Mouse (Mus musculus) lung, embryonic 14.5 days (tissue): ENCODE measurements around the gene Tvp23b. TPM values are rescaled to one million over a fixed set of nuclear protein-coding genes. Genes with fewer than 3 reads are reported as not detected.

ENCODE experiments used
- ATAC-seq: fragments of 200-750 bp; cut with Nextera tagmentation; 2 replicates; pipeline ENCODE4 v1.8.0; 2017; ENCODE audit warnings: mild to moderate bottlenecking, moderate TSS enrichment, moderate library complexity; ENCODE audit not compliant: insufficient read depth
- DNase-seq: peaks from one replicate; pipeline ENCODE4 v3.0.0-alpha.2; 2015
- H3K27ac ChIP-seq: fragments of 300-500 bp; sonication (generic); 2 replicates; pipeline ENCODE4 v1.5.1; 2014; ENCODE audit warnings: low read depth, mild to moderate bottlenecking, moderate library complexity
- H3K27me3 ChIP-seq: fragments of 300-500 bp; sonication (generic); 2 replicates; pipeline ENCODE4 v1.6.1; 2014; ENCODE audit warnings: low read length, control low read depth; ENCODE audit not compliant: insufficient read depth
- H3K36me3 ChIP-seq: fragments of 300-500 bp; sonication (generic); 2 replicates; pipeline ENCODE4 v1.6.1; 2014; ENCODE audit warnings: control low read depth; ENCODE audit not compliant: insufficient read depth
- H3K4me1 ChIP-seq: fragments of 300-500 bp; sonication (generic); 2 replicates; pipeline ENCODE4 v1.6.1; 2014; ENCODE audit warnings: antibody characterized with exemption, control low read depth; ENCODE audit not compliant: insufficient read depth
- H3K4me2 ChIP-seq: fragments of 300-500 bp; sonication (generic); 2 replicates; pipeline ENCODE4 v1.6.1; 2014; ENCODE audit warnings: mild to moderate bottlenecking
- H3K4me3 ChIP-seq: fragments of 300-500 bp; sonication (generic); 2 replicates; pipeline ENCODE4 v1.5.1; 2014; ENCODE audit warnings: low read depth, low read length
- H3K9ac ChIP-seq: fragments of 300-500 bp; sonication (generic); 2 replicates; pipeline ENCODE4 v1.6.1; 2014
- H3K9me3 ChIP-seq: fragments of 300-500 bp; sonication (generic); 2 replicates; pipeline ENCODE4 v1.6.1; 2016; ENCODE audit warnings: low read depth, low read length, control low read depth
- CTCF ChIP-seq: IDR thresholded peaks from 2 replicates; pipeline ENCODE4 v1.5.1; 2016; ENCODE audit warnings: antibody characterized with exemption, low read depth
- WGBS: fragments of 180-500 bp; shearing (Covaris S2); extraction: QIAGEN DNeasy Blood & Tissue Kit; methylation state at CpG from one replicate; pipeline ENCODE4 v1.1.7; 2014; 5-methylcytosine and 5-hydroxymethylcytosine counted together
- polyA plus RNA-seq: library from polyadenylated mRNA; unstranded; fragments of >200 nt; fragmentation: Nextera tagmentation; extraction: Ambion mirVana; gene quantifications from 2 replicates; pipeline ENCODE4 v1.2.1, GENCODE M21; 2014

Gene Tvp23b
- polyA plus RNA-seq, result 55.3 and 57.7 TPM in 2 replicates

DNA sequence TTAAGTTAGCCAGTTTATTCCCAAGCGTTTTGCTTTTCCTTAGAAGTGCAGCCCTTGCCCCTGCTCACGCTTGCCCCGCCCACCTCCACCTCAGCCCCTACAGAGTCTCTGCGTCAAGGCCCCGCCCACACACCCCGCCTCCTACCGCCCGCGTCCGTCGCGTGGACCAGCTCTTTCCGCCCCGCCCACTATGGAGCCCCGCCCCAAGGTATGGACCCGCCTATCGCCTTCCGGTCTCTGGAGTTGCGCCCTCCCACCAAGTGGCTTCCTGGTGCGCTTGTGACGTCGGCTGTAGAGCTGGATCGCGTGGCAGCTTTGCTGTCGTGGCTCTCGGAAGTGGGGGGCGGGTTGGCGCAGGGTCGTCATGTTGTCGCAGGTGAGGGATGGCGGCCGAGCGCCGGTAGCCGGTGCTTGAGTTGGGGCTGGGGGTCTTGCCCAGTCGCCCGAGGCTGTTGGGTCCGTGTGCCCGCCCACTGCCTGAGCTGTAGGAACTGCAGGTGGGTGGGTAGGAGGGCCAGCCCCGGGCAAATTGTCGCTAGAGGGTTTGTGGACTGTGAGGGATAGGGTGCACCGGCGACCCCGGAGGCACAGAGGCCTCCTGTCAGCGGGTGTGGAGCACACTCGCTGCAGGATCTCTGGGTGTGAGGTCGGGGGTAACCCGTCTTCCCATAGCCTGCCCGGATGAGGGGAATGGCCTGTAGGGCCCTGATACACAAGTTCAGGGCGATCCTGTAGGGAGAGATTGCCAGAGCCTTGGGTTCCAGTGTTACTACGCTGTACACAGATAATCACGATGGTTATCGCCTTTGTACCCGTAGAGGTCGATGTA, at the start of gene Tvp23b:
Tvp23b (plus strand) TSS at position 236 of the 829 bp plus-strand sequence.
- H3K27me3 ChIP-seq, result no peaks in the 10 kb centered on the region
- peak within 1 kb of the TSS; percentile 62 for H3K4me3 ChIP-seq
- WGBS, result under 1% methylated on average over 55 of the region's 55 CpGs
- peak within 1 kb of the TSS; percentile 89 for H3K9ac ChIP-seq
- peak; percentile 99 for DNase-seq
- H3K36me3 ChIP-seq, result peaks cover 16% of the 10 kb centered on the region; the same call in 1 of the 2 replicates
- peak; percentile 17; the same call in 1 of the 2 replicates for TF ChIP-seq CTCF
- no peaks in the 10 kb centered on the region for H3K9me3 ChIP-seq
- peak within 1 kb of the TSS; percentile 79 for H3K4me2 ChIP-seq
- H3K4me1 ChIP-seq, result peaks cover 4% of the 10 kb centered on the region; the same call in 1 of the 2 replicates
- H3K27ac ChIP-seq, result peak within 1 kb of the TSS; percentile 81
- ATAC-seq, result peak; percentile 96

DNA sequence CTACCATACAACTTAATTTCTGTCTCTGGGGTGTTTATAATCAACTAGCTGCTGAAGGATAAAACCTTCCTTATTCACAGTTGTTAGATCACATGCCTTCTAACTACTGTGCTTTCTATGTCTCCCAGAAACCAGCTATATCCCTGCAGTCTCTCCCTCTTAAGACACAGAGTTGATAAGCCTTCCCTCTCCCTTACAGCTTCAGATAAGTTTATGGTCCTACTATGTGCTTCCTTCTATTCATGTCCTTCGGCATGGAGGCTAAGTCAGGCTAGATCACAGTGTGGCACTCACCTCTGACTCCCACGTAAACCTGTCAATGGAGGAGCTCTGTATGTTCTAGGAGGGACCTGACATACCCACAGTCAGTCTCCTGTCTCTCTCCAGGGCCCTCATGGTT, 48.9 kb upstream of the Tvp23b start:
- WGBS, result 76% methylated on average over 2 of the region's 2 CpGs
- DNase-seq (no peak), ATAC-seq (no peak)
- Histone ChIP-seq H3K36me3 (peaks cover 7% of the 10 kb centered on the region; the same call in 1 of the 2 replicates), H3K4me3 (no peak overlapping the region), H3K9ac (no peak overlapping the region), H3K9me3 (no peaks in the 10 kb centered on the region), H3K27me3 (no peaks in the 10 kb centered on the region), H3K4me2 (no peak overlapping the region), H3K27ac (no peak overlapping the region), H3K4me1 (no peaks in the 10 kb centered on the region)
- TF ChIP-seq CTCF, result no peak

DNA sequence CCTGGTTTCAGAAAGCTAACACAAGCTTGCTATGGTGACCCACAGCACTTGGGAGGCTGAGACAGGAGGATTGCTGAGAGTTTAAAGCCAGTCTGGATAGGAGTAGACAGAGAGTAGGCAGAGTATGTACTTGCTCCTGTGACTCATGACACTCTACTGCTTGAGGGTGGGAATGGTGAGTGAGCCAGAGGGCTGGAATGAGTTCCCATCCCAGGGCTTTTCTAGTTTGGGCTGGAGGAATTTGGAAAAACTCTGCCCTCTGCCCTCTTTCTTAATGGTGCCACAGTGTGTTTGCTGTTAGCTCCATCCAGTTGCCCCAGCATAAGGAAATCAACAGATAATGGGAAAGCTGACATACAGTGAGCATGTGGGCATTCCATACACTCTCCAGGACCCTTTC, 47.3 kb upstream of the Tvp23b start:
- H3K4me2 ChIP-seq, result no peak overlapping the region
- H3K36me3 ChIP-seq, result peaks cover 7% of the 10 kb centered on the region; the same call in 1 of the 2 replicates
- H3K4me3 ChIP-seq, result no peak overlapping the region
- H3K9me3 ChIP-seq, result no peaks in the 10 kb centered on the region
- no peak overlapping the region for H3K9ac ChIP-seq
- H3K27me3 ChIP-seq, result no peaks in the 10 kb centered on the region
- H3K27ac ChIP-seq, result no peak overlapping the region
- no peak for TF ChIP-seq CTCF
- no peak for ATAC-seq
- no peak for DNase-seq
- no peaks in the 10 kb centered on the region for H3K4me1 ChIP-seq

DNA sequence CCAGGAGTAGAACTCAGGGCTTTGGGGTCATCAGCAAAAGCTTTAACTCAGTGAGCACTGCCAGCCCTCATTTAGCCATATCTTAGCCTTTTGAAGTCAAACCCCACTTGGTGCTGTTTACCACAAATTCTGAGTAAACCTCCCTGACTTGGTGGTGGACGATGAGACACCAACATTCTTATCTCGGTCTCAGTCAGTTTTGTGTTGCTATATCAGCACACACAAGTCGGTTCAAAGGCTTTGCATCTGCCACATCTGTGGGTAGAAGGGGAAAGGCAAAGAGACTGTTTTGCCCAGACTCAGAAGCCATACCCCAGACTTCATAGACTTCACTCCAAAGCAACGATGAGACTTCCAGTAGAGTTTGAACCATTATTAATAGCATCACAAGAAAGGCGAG, 34.7 kb upstream of the Tvp23b start:
- 68% methylated on average over 5 of the region's 5 CpGs for WGBS
- Histone ChIP-seq H3K4me3 (no peak overlapping the region), H3K4me1 (no peaks in the 10 kb centered on the region), H3K9me3 (no peaks in the 10 kb centered on the region), H3K9ac (no peak overlapping the region), H3K4me2 (no peak overlapping the region), H3K27ac (no peak overlapping the region), H3K27me3 (no peaks in the 10 kb centered on the region), H3K36me3 (no peaks in the 10 kb centered on the region)
- TF ChIP-seq CTCF, result no peak
- DNase-seq (no peak), ATAC-seq (no peak)

DNA sequence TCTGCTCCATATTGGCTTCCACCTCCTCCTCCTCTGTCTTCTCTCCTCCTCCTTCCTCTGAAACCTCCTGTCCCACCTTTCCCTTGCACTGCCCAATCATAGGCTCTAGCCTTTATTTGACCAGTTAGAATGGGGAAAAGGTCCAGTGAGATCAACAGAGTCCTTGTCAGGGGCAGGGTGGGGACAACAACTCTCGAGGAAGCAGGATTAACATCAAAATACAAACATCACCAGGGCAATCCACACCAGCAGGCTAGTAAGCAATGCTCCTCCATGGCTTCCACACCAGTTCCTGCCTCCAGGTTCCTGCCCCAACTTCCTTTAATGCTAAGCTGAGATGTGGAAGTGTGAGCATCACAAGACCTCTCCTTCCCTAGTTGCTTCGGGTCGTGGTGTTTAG, 33.5 kb upstream of the Tvp23b start:
- H3K27me3 ChIP-seq, result no peaks in the 10 kb centered on the region
- 65% methylated on average over 3 of the region's 3 CpGs for WGBS
- no peaks in the 10 kb centered on the region for H3K4me1 ChIP-seq
- DNase-seq, result no peak
- H3K27ac ChIP-seq, result no peak overlapping the region
- H3K9me3 ChIP-seq, result no peaks in the 10 kb centered on the region
- H3K4me2 ChIP-seq, result no peak overlapping the region
- no peak overlapping the region for H3K9ac ChIP-seq
- no peaks in the 10 kb centered on the region for H3K36me3 ChIP-seq
- H3K4me3 ChIP-seq, result no peak overlapping the region
- TF ChIP-seq CTCF, result no peak
- ATAC-seq, result no peak

DNA sequence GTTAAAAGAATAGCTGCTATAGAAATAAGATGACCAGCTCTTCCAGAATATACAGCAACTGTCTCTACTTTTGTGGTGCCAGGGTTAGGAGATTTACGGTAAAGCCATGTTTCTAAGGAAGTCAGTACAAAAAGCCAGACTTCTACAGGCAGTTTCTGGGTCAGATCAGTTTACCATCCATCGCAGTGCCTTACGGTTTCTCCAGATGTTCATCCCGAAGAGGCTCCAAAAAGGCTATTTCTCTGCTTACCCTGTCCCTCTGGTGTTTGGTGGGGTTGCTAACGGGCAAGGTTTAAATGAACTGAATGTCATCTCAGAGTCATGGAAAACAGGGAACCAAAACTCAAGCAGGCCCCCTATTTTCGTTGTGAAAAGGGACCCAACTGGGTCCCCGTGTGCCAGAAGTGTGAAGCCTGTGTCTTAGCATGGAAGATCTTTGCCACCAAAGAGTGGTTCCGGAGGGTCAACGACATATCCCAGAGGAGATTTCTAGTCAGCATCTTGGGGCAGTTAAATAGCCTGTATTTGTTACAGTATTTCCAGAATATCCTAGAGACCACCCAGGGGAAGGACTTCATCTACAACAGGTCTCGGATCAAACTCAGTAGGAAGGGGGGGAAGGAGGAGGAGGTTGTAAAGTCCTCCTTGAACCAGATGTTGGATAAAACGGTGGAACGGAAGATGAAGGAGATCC, 32.1 kb upstream of the Tvp23b start, which contains the start of gene Fbxw10:
Fbxw10 (plus strand) TSS at position 109 of the 694 bp plus-strand sequence.
- DNase-seq (peak; percentile 82), ATAC-seq (no peak)
- H3K4me2 ChIP-seq, result peak within 1 kb of the TSS; percentile 41
- H3K9ac ChIP-seq, result peak within 1 kb of the TSS; percentile 10; the same call in 1 of the 2 replicates
- H3K9me3 ChIP-seq, result no peaks in the 10 kb centered on the region
- no peaks in the 10 kb centered on the region for H3K36me3 ChIP-seq
- no peak for TF ChIP-seq CTCF
- 20% methylated on average over 12 of the region's 12 CpGs for WGBS
- no peaks in the 10 kb centered on the region for H3K27me3 ChIP-seq
- no peak within 1 kb of the TSS for H3K4me3 ChIP-seq
- H3K27ac ChIP-seq, result no peak within 1 kb of the TSS
- no peaks in the 10 kb centered on the region for H3K4me1 ChIP-seq

DNA sequence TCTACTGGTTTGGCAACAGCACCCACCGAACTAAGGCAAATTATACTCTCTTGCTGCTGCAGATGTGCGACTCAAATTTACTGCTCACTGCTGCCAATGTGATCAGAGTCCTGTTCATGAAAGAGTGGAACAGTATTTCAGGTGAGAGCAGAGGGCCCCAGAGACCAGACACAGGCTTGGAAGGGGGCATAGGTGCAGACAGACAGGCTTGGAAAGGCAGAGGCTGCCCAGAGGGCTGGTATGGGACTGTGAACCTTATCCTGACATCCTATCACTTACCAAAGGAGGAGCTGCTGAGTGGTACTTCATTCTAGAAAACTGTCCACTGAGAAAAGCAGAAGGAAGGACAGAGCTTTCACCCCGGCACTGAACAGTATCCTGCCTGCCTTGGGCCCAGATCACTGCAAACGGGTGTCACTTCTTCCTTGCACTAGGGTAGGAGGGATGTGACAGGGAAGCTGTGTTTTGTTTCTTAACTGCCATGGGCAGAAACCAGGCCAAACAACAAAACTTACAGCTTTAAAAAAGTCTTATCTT, 31.5 kb upstream of the Tvp23b start:
- Histone ChIP-seq H3K27me3 (no peaks in the 10 kb centered on the region), H3K9ac (no peak overlapping the region), H3K36me3 (no peaks in the 10 kb centered on the region), H3K4me1 (no peaks in the 10 kb centered on the region), H3K4me3 (no peak overlapping the region), H3K4me2 (no peak overlapping the region), H3K9me3 (no peaks in the 10 kb centered on the region), H3K27ac (no peak overlapping the region)
- DNase-seq, result peak; percentile 4
- no peak for TF ChIP-seq CTCF
- ATAC-seq, result no peak
- WGBS, result 39% methylated on average over 4 of the region's 4 CpGs
